Mouse (Mus musculus): Measurements from ENCODE around the gene Gm3453.
"Not testable (repeated sequence)": the region's sequence is repeated elsewhere in the genome, so short reads cannot be mapped to it uniquely, and the experiment has no call there.

GRCm38 (mm10) chr14:5960479-5960878 is 18.5 kb downstream of the Gm3453 start:
- TF ChIP-seq CTCF (IDR thresholded peaks at IDR 0.05; ENCODE audit: borderline replicate concordance, insufficient read depth, low read length); POLR2A (IDR thresholded peaks at IDR 0.05; ENCODE audit: low read depth, low read length): not testable (repeated sequence)
